Mouse (Mus musculus) CH12.LX (cell line): ENCODE measurements around the gene Uba52.

ENCODE experiments used
- CTCF ChIP-seq, 2 experiments: IDR thresholded peaks in 1 of 2; conservative IDR thresholded peaks in 1 of 2; 2 replicates each; pipeline ENCODE4 v1.5.1; 2011 to 2012; ENCODE audit warnings: low read depth in 2 of 2, low read length in 2 of 2, improper control_type of control experiment in 1 of 2, inconsistent platforms in 1 of 2, mild to moderate bottlenecking in 1 of 2, moderate library complexity in 1 of 2
- ELF1 ChIP-seq: IDR thresholded peaks from 2 replicates; pipeline ENCODE4 v1.6.1; 2014; ENCODE audit warnings: low read depth, mild to moderate bottlenecking, inconsistent platforms, low read length, improper control_type of control experiment
- GABPA ChIP-seq: IDR thresholded peaks from 2 replicates; pipeline ENCODE4 v1.6.1; 2012; ENCODE audit warnings: low read depth, low read length, improper control_type of control experiment, inconsistent platforms; ENCODE audit not compliant: insufficient replicate concordance
- POLR2A ChIP-seq: IDR thresholded peaks from 2 replicates; pipeline ENCODE4 v1.6.1; 2011; ENCODE audit warnings: low read depth, mild to moderate bottlenecking, improper control_type of control experiment, low read length
- SMC3 ChIP-seq: IDR thresholded peaks from 2 replicates; pipeline ENCODE4 v1.6.1; 2011; ENCODE audit warnings: low read depth, low read length, improper control_type of control experiment
- TBP ChIP-seq: conservative IDR thresholded peaks from 2 replicates; pipeline ENCODE4 v1.6.1; 2011; ENCODE audit warnings: low read depth, low read length, improper control_type of control experiment
- TCF12 ChIP-seq: IDR thresholded peaks from 2 replicates; pipeline ENCODE4 v1.6.1; 2014; ENCODE audit warnings: low read depth, mild to moderate bottlenecking, inconsistent platforms, low read length, improper control_type of control experiment
- UBTF ChIP-seq: IDR thresholded peaks from 2 replicates; pipeline ENCODE4 v1.6.1; 2012; ENCODE audit warnings: low read depth, mild to moderate bottlenecking, inconsistent platforms, low read length, improper control_type of control experiment, moderate library complexity

DNA sequence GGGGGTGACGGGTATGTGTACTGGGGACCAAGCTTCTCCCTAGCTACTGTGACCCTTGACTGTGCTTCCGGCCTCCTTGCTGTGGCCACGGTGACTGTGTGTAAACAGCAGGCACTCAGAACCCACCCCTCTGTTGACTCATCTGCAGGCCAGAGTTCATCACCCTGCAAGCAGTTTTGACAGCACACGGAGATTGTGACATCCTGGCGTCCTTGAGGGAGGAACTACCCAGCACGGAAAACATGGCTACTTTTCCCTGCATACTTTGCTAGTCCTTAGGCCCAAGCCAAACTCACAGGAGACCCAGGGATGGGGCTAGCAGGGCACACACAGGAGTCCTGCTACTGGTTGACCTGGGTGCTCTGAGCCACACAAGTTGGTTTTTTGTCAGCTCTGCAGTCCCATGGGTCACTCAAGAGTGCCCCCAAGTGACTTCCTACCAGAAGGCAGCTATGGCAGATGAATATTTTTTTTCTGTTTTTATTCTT is 33.6 kb upstream of the Uba52 start:
- TF ChIP-seq GABPA (no peak), ELF1 (no peak), TCF12 (no peak), UBTF (no peak), POLR2A (no peak), CTCF (conservative IDR thresholded peaks at IDR 0.05 in 1 of 2, IDR thresholded peaks at IDR 0.05 in 1 of 2; ENCODE audit: low read depth in 2 of 2, low read length in 2 of 2) (peak in 1 of 2 experiments; percentile 71; a peak in 2 of 4 replicates), SMC3 (peak; percentile 55), TBP (no peak)
